Mouse (Mus musculus) spleen, postnatal 0 days (tissue): ENCODE results near the gene Bhmt2. TPM values are rescaled to one million over a fixed set of nuclear protein-coding genes. Genes with fewer than 3 reads are reported as not detected.

ENCODE experiments used
- polyA plus RNA-seq: library from polyadenylated mRNA; unstranded; fragments of >200 nt; fragmentation: Nextera tagmentation; extraction: Ambion mirVana; gene quantifications from 2 replicates; pipeline ENCODE4 v1.2.1, GENCODE M21; 2015

Bhmt2 gene
- polyA plus RNA-seq = 0.06 TPM in 1 of 2 replicates, not detected in the other

GRCm38 (mm10) chr13:93674131-93674561 is at the start of gene Bhmt2, which contains the start of gene Dmgdh:
Gene Bhmt2 (minus strand): TSS chr13:93674302.
Gene Dmgdh (plus strand): TSS chr13:93674433.

GRCm38 (mm10) chr13:93637282-93638245 is 36.5 kb downstream of the Bhmt2 start, which contains the start of gene Bhmt:
Gene Bhmt (minus strand): TSS chr13:93637961.

Other genes with a start within 250 kb of the Bhmt2 start
- 5.2 and 5.4 TPM in 2 replicates for gene Jmy, start 174.5 kb downstream of the Bhmt2 start, polyA plus RNA-seq
- gene Bhmt, start 36.3 kb downstream of the Bhmt2 start, polyA plus RNA-seq = 0.75 and 0.76 TPM in 2 replicates
- gene Dmgdh, start 131 bp upstream of the Bhmt2 start, polyA plus RNA-seq = 0.07 TPM in 1 of 2 replicates, not detected in the other
- gene Arsb, start 97.3 kb upstream of the Bhmt2 start, polyA plus RNA-seq = 3.8 and 5.8 TPM in 2 replicates